Mouse (Mus musculus) limb, embryonic 12.5 days (tissue): ENCODE data around the gene Rasal2. TPM values are rescaled to one million over a fixed set of nuclear protein-coding genes. Genes with fewer than 3 reads are reported as not detected.

ENCODE experiments used
- ATAC-seq: fragments of 200-750 bp; cut with Nextera tagmentation; 2 replicates; pipeline ENCODE4 v1.8.0; 2017; ENCODE audit warnings: low read depth, moderate TSS enrichment; ENCODE audit not compliant: insufficient number of reproducible peaks, insufficient read depth, low FRiP score, low TSS enrichment
- H3K27ac ChIP-seq: fragments of 300-500 bp; sonication (generic); 2 replicates; pipeline ENCODE4 v1.5.1; 2016; ENCODE audit warnings: mild to moderate bottlenecking, moderate library complexity
- H3K27me3 ChIP-seq: fragments of 300-500 bp; sonication (generic); 2 replicates; pipeline ENCODE4 v1.6.1; 2016; ENCODE audit warnings: mild to moderate bottlenecking, moderate library complexity
- H3K36me3 ChIP-seq: fragments of 300-500 bp; sonication (generic); 2 replicates; pipeline ENCODE4 v1.6.1; 2016; ENCODE audit warnings: mild to moderate bottlenecking, moderate library complexity
- H3K4me1 ChIP-seq: fragments of 300-500 bp; sonication (generic); replicated peaks from 2 replicates; pipeline ENCODE4 v1.6.1; 2016
- H3K4me2 ChIP-seq: fragments of 300-500 bp; sonication (generic); 2 replicates; pipeline ENCODE4 v1.6.1; 2016; ENCODE audit warnings: mild to moderate bottlenecking, moderate library complexity
- H3K4me3 ChIP-seq: fragments of 300-500 bp; sonication (generic); replicated peaks from 2 replicates; pipeline ENCODE4 v1.5.1; 2016; ENCODE audit warnings: mild to moderate bottlenecking
- H3K9ac ChIP-seq: fragments of 300-500 bp; sonication (generic); replicated peaks from 2 replicates; pipeline ENCODE4 v1.6.1; 2016; ENCODE audit warnings: mild to moderate bottlenecking, moderate library complexity
- H3K9me3 ChIP-seq: fragments of 300-500 bp; sonication (generic); 2 replicates; pipeline ENCODE4 v1.6.1; 2016; ENCODE audit warnings: mild to moderate bottlenecking, moderate library complexity
- WGBS: fragments of 180-500 bp; shearing (Covaris S2); methylation state at CpG from one replicate; pipeline ENCODE4 v1.1.7; 2016; 5-methylcytosine and 5-hydroxymethylcytosine counted together
- polyA plus RNA-seq: library from polyadenylated mRNA; unstranded; fragments of >200 nt; fragmentation: Nextera tagmentation; extraction: Ambion mirVana; gene quantifications from 2 replicates; pipeline ENCODE4 v1.2.1, GENCODE M21; 2016

Rasal2 gene
- polyA plus RNA-seq, 1 experiment from 2014 or later = 11.6 TPM

GRCm38 (mm10) chr1:157181081-157181480, 231.3 kb downstream of the Rasal2 start:
- no peak overlapping the region for H3K27ac ChIP-seq
- no peak overlapping the region for H3K4me2 ChIP-seq
- H3K36me3 ChIP-seq = no peaks in the 10 kb centered on the region
- H3K9me3 ChIP-seq = no peaks in the 10 kb centered on the region
- H3K27me3 ChIP-seq = no peaks in the 10 kb centered on the region
- no peak overlapping the region for H3K4me3 ChIP-seq
- ATAC-seq = no peak
- H3K4me1 ChIP-seq = peaks cover 16% of the 10 kb centered on the region
- no peak overlapping the region for H3K9ac ChIP-seq

GRCm38 (mm10) chr1:157178988-157179764, 233.2 kb downstream of the Rasal2 start:
- H3K27ac ChIP-seq = no peak overlapping the region
- H3K4me2 ChIP-seq = no peak overlapping the region
- WGBS = 47% methylated on average over 9 of the region's 9 CpGs

GRCm38 (mm10) chr1:157169292-157169691, 243.1 kb downstream of the Rasal2 start:
- no peaks in the 10 kb centered on the region for H3K36me3 ChIP-seq
- ATAC-seq = no peak
- H3K27me3 ChIP-seq = no peaks in the 10 kb centered on the region
- H3K4me1 ChIP-seq = no peaks in the 10 kb centered on the region
- no peak overlapping the region for H3K4me2 ChIP-seq
- H3K27ac ChIP-seq = no peak overlapping the region
- 91% methylated on average over 8 of the region's 8 CpGs for WGBS
- H3K9ac ChIP-seq = no peak overlapping the region
- H3K4me3 ChIP-seq = no peak overlapping the region
- no peaks in the 10 kb centered on the region for H3K9me3 ChIP-seq

More at GRCm38 (mm10) chr1:157178988-157179764, 233.2 kb downstream of the Rasal2 start:
- no peaks in the 10 kb centered on the region for H3K9me3 ChIP-seq
- peaks cover 5% of the 10 kb centered on the region; the same call in 1 of the 2 replicates for H3K36me3 ChIP-seq
- H3K4me1 ChIP-seq = peaks cover 16% of the 10 kb centered on the region
- no peak for ATAC-seq
- H3K4me3 ChIP-seq = no peak overlapping the region
- no peaks in the 10 kb centered on the region for H3K27me3 ChIP-seq
- H3K9ac ChIP-seq = no peak overlapping the region

- ATAC-seq = no peak
- Histone ChIP-seq H3K9ac (no peak overlapping the region), H3K9me3 (no peaks in the 10 kb centered on the region), H3K4me1 (no peaks in the 10 kb centered on the region), H3K27me3 (no peaks in the 10 kb centered on the region), H3K4me3 (no peak overlapping the region), H3K27ac (no peak overlapping the region), H3K4me2 (no peak overlapping the region), H3K36me3 (no peaks in the 10 kb centered on the region)
- WGBS = 88% methylated on average over 7 of the region's 7 CpGs
Observed at GRCm38 (mm10) chr1:157168891-157169290, 243.5 kb downstream of the Rasal2 start.

GRCm38 (mm10) chr1:157153781-157154180, 258.6 kb downstream of the Rasal2 start:
- no peaks in the 10 kb centered on the region for H3K9me3 ChIP-seq
- no peak overlapping the region for H3K27ac ChIP-seq
- H3K36me3 ChIP-seq = peaks cover 6% of the 10 kb centered on the region; the same call in 1 of the 2 replicates
- H3K9ac ChIP-seq = no peak overlapping the region
- no peak for ATAC-seq
- H3K4me1 ChIP-seq = 0 out of 2 replicates have a peak, but pooled peaks cover 6% of the 10 kb centered on the region
- H3K4me2 ChIP-seq = no peak overlapping the region
- no peak overlapping the region for H3K4me3 ChIP-seq
- H3K27me3 ChIP-seq = no peaks in the 10 kb centered on the region

GRCm38 (mm10) chr1:157150107-157150506, 262.3 kb downstream of the Rasal2 start:
- 67% methylated on average over 1 of the region's 1 CpGs for WGBS
- Histone ChIP-seq H3K4me2 (no peak overlapping the region), H3K9me3 (no peaks in the 10 kb centered on the region), H3K27ac (no peak overlapping the region), H3K36me3 (no peaks in the 10 kb centered on the region), H3K4me3 (no peak overlapping the region), H3K4me1 (no peaks in the 10 kb centered on the region), H3K27me3 (no peaks in the 10 kb centered on the region), H3K9ac (no peak overlapping the region)
- ATAC-seq = no peak

GRCm38 (mm10) chr1:157144621-157145020, 267.8 kb downstream of the Rasal2 start:
- Histone ChIP-seq H3K9me3 (no peaks in the 10 kb centered on the region), H3K4me2 (no peak overlapping the region), H3K9ac (no peak overlapping the region), H3K27ac (no peak overlapping the region), H3K4me3 (no peak overlapping the region), H3K36me3 (no peaks in the 10 kb centered on the region), H3K4me1 (no peaks in the 10 kb centered on the region), H3K27me3 (no peaks in the 10 kb centered on the region)
- ATAC-seq = no peak
- 95% methylated on average over 3 of the region's 3 CpGs for WGBS

GRCm38 (mm10) chr1:157143326-157143932, 269.0 kb downstream of the Rasal2 start:
- Histone ChIP-seq H3K9ac (no peak overlapping the region), H3K27ac (no peak overlapping the region), H3K36me3 (no peaks in the 10 kb centered on the region), H3K4me2 (no peak overlapping the region), H3K4me1 (no peaks in the 10 kb centered on the region), H3K9me3 (no peaks in the 10 kb centered on the region), H3K27me3 (no peaks in the 10 kb centered on the region), H3K4me3 (no peak overlapping the region)
- ATAC-seq = no peak
- 30% methylated on average over 7 of the region's 7 CpGs for WGBS

- H3K4me2 ChIP-seq = no peak overlapping the region
- no peaks in the 10 kb centered on the region for H3K36me3 ChIP-seq
- H3K4me1 ChIP-seq = peaks cover 8% of the 10 kb centered on the region; the same call in 1 of the 2 replicates
- H3K27ac ChIP-seq = no peak overlapping the region
- no peak overlapping the region for H3K9ac ChIP-seq
- H3K9me3 ChIP-seq = no peaks in the 10 kb centered on the region
- no peak for ATAC-seq
- H3K27me3 ChIP-seq = no peaks in the 10 kb centered on the region
- H3K4me3 ChIP-seq = no peak overlapping the region
- WGBS = 86% methylated on average over 3 of the region's 3 CpGs
Observed at GRCm38 (mm10) chr1:157141014-157141413, 271.4 kb downstream of the Rasal2 start.

GRCm38 (mm10) chr1:157137854-157138241, 274.5 kb downstream of the Rasal2 start:
- Histone ChIP-seq H3K27ac (no peak overlapping the region), H3K4me1 (peaks cover 8% of the 10 kb centered on the region; the same call in 1 of the 2 replicates), H3K9ac (no peak overlapping the region), H3K4me2 (no peak overlapping the region), H3K27me3 (no peaks in the 10 kb centered on the region), H3K36me3 (no peaks in the 10 kb centered on the region), H3K9me3 (no peaks in the 10 kb centered on the region), H3K4me3 (no peak overlapping the region)
- 91% methylated on average over 1 of the region's 1 CpGs for WGBS
- ATAC-seq = no peak

GRCm38 (mm10) chr1:157137132-157137853, 275.1 kb downstream of the Rasal2 start:
- no peak overlapping the region for H3K4me3 ChIP-seq
- peak; percentile 93 for ATAC-seq
- 61% methylated on average over 9 of the region's 9 CpGs for WGBS
- H3K27me3 ChIP-seq = no peaks in the 10 kb centered on the region
- H3K4me1 ChIP-seq = peaks cover 8% of the 10 kb centered on the region; the same call in 1 of the 2 replicates
- H3K27ac ChIP-seq = peak overlapping the region; percentile 69
- no peaks in the 10 kb centered on the region for H3K9me3 ChIP-seq
- no peaks in the 10 kb centered on the region for H3K36me3 ChIP-seq
- no peak overlapping the region for H3K9ac ChIP-seq
- no peak overlapping the region for H3K4me2 ChIP-seq
